Mouse (Mus musculus) spleen, postnatal 4 days (tissue): ENCODE measurements around the gene Ppp2r5d.

ENCODE experiments used
- DNase-seq, 2 experiments: peaks; one replicate each; pipeline ENCODE4 v3.0.0; 2022; ENCODE audit warnings: low spot score in 2 of 2

The Ppp2r5d gene

DNA sequence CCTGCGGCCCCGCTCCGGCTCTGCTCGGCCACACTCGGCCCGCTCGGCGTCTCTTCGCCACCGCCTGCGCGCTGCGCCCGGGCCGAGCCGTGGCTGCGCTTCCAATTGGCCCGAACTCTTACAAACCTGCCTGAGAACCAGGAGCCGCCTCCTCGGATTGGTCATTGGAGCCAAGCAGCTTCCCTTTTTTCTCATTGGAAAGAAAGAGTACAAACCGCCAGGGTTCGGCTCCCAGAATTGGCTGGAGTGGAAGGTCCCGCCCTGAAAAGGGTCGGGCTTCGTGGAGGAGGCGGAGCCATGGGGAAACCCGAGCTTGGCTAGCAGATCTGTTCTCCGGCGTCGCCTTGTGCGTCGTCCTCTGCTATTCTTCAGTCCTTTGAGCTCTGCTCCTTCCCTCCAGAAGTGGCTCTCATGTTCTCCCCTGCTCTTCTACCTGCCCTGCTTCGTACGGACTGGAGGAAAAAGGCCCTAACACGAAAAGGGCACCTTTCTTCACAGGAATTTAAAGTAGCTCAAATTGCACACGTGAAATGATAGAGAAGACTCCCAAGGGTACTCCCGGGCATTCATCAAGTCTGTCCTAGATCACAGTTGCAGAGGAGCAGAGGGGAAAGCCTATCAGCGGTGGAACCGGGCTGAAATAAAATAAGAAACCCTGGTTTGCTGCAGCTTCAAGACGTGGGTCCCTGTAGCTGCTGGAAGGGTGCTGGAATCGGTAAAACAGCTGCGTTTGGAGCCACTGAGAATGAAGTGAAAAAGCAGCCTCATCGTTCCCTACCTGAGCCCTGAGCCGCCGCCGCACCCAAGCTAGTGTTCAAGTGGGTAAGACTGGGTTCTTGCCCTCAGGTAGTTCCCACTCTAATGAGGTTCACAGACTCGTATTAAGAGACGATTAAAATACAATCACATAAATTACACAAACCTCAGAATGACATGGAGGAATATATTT, at the start of gene Ppp2r5d:
TSS of gene Ppp2r5d (minus strand) at position 225 of the 949 bp plus-strand sequence.
- DNase-seq = peak; percentile 95

DNA sequence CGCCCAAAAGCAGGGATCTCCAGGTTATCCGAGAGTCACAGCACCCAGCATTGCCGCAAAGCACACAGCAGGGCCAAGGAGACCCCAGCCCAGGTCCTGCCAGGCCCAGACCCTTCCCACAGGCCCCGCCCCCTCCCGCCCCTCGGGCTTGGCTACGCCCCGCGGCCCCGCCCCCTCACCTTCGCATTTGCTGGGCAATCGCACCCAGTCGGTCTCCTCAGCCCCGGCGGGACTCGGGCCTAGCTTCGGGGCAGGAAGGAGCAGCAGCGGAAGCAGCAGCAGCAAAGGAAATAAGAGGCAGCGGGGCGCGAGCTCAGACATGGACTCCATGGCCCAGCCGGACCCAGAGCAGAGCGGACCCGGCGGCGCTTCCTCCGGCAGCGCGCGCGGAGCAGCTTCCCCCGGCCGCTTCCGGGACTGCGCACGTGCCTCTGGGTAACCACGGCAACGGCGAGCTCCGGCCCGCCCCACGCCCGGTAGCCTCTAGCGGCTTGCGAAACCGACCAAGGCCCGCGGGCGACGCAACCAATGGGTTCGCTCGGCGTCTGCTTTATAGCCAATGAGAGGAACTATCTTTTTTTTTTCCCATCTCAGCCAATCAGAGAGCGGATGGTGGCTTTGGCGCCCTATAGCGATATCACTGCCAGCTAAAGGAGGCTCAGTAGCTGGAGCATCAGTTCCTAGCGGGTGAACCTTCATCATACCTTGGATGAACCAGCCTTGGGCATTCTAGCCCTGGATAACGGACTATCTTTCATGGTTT, 47.1 kb upstream of the Ppp2r5d start, which contains the start of gene Cnpy3:
TSS of gene Cnpy3 (minus strand) at position 421 of the 763 bp plus-strand sequence.
- DNase-seq = peak; percentile 97 to 98

- DNase-seq = peak in 1 of 2 experiments; percentile 67
These were observed 46.3 kb upstream of the Ppp2r5d start for GRCm38 (mm10) chr17:46751056-46751793.

DNA sequence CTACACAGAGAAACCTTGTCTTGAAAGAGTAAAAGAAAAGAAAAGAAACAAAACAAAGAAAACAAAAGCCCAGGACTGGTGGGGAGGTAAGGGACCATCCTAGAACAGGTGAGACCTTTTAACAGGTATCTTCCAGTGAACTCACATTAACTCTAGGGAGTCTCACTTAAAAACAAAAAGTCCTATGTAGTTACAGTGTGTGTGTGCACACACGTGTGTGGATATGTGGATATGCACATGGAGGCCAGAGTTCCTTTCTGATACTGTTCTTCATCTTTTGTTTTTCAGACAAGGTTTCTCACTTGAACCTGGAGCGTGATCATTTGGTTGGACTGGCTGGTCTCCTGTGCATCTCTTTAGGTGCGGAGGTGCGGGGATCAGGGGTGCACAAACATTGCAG, 45.7 kb upstream of the Ppp2r5d start:
- no peak for DNase-seq

GRCm38 (mm10) chr17:46749282-46749681, 44.4 kb upstream of the Ppp2r5d start:
- no peak for DNase-seq

- DNase-seq = no peak
These were observed 42.9 kb upstream of the Ppp2r5d start for GRCm38 (mm10) chr17:46747806-46748205.

DNA sequence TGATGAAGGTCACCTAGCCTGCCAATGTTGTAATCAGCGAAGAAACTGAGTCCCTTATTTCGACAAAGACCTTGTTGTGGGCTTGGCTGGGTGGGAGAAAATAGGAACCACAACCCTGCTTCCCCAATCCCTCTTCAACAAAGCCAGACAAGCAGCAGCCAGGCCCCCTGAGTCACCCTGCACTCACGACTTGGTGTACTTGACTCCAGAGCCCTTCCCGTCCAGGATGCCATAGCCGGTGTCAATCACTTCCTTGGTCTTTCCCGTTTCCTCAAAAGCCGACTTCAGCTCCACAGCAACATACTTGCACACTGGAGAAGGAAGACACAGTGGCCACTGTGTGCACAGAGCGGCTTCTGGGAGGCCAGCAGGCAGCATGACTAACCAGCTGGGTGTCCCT, 42.3 kb upstream of the Ppp2r5d start:
- no peak for DNase-seq

DNA sequence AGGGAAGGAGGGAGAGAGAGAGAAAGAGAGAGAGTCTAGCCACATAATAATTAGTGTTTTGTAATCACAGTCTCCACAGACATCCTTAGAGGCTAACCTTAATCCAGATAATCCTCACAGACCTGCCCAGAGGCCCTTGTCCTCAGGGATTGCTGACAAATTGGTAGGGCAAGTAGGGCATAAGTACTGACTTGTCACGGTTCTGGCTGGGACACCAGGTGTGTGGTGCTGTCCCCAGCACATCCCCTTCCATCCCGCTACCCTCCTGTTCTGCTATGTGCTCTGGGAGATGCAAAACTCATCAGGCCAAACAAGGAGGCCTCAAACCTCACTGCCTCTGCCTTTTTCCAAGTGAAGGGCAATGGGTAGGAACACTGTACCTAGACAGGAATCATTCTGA, 40.6 kb upstream of the Ppp2r5d start:
- DNase-seq = no peak

DNA sequence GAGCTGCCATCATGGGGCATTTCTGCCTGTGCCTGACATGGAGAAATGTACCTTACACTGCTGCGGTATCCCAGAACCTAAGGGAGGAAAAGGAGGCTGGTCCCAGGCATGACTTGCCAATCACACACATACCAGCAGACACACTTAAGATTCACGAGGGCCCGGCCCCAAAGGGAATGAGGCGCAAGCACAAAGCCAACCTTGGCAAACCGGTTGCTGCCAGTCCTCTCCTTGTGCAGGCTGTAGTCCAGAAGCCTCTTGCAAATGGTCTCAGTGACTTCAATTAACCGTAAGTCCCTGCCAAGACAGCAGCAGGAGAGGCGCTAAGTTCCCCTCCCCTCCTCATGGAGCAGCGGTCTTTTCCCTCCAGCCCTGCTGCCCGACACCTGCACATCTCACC, 38.1 kb upstream of the Ppp2r5d start:
- DNase-seq = no peak

GRCm38 (mm10) chr17:46741305-46741704, 36.4 kb upstream of the Ppp2r5d start:
- no peak for DNase-seq

- peak; percentile 39 to 82 for DNase-seq
These were observed 31.2 kb upstream of the Ppp2r5d start for GRCm38 (mm10) chr17:46736160-46736559.

GRCm38 (mm10) chr17:46735287-46735686, 30.4 kb upstream of the Ppp2r5d start:
- DNase-seq = no peak

DNA sequence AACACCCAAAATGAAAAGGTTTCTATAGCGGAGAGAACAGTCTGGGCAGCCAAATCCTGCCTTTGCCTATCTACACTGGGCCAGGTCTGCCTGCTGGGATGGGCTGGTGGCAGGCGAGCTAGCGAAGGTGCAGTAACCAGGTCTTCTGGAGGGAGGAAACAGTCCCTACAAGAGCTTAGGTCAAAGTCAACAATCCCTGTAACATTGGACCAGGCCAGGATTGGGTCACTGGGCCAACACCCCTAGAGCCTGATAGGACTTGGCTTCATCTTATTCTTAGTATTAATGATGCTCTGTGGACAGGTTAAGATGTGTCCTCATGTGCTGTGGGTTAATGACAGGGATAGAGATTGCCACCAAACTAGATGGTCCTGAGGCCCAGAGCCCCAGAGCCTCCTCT, 29.1 kb upstream of the Ppp2r5d start:
- DNase-seq = no peak

GRCm38 (mm10) chr17:46728904-46729318, 24.0 kb upstream of the Ppp2r5d start, which contains the start of gene Gnmt:
Gene Gnmt, minus strand, starts transcription at chr17:46729168.
- no peak for DNase-seq

DNA sequence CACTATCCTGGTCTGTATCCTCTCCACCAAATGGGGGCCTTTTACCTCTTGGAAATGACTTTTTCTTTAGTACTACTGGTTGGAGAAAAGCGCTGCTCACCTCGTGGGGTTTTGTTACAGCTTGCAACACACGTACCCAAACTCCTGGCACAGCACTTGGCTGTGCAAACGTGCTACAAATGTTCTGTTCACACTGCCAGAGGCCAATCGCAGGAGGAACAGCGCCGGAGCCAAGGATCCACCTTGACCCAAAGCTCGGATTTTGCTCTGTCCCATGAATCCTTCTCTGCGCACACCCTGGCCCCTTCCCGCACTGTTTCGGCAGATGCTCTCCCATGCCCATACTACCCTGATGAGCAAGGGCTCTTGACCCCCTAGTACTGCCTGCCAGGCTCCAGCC, 23.6 kb upstream of the Ppp2r5d start:
- DNase-seq = no peak

DNA sequence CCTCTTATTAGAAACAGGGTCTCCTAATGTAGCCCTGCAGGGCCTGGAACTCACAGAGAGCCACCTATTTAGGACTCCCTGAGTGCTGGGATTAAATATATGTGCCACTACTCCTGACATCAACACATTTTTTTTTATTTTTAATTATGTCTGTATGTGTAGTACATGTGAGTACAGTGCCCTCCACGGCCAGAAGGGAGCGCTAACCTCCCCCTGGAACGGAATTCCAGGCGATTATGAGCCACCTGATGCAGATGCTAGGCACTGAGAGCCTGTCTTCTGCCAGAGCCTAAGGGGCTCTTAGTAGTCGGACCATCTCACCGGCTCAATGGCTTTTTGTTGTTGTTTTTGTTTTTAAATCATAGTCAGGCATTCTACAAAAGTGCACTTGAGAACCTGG, 23.1 kb upstream of the Ppp2r5d start:
- no peak for DNase-seq

DNA sequence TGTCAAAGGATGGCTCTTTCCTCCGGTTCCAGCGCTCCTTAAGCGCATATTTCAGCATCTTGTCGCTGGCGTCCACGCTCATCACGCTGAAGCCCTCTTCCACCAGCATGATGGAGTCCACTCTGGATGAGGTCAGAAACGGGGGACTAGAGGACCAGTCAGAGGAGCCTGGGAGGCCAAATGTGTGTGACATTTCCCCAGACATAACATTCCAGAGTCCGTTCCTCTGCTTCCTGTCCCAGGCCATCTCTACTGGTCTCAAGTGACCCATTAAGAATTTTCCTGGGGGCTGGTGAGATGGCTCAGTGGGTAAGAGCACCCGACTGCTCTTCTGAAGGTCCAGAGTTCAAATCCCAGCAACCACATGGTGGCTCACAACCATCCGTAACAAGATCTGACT, 22.4 kb upstream of the Ppp2r5d start:
- no peak for DNase-seq

- no peak for DNase-seq
These were observed 21.1 kb upstream of the Ppp2r5d start for GRCm38 (mm10) chr17:46725731-46726645.

DNA sequence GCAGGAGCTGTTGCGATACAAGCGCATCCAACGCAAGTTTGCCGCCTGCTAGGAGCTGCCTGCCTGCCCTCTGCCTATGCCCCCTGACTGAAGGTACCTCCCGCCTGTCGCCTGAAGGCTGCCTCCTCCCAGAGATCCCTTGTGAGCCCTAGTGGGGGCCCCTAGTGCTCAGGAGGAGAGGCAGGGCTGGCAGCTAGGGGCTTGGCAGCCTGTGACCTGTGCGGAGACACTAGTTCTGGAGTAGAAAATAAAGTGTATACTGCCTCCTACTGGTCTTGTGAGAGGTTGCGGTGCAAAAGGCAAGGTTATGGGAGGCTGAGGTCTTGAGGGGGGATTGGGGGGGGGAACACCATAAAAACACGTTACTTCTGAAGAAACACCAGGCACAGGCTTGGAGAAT, 20.4 kb upstream of the Ppp2r5d start:
- DNase-seq = no peak

DNA sequence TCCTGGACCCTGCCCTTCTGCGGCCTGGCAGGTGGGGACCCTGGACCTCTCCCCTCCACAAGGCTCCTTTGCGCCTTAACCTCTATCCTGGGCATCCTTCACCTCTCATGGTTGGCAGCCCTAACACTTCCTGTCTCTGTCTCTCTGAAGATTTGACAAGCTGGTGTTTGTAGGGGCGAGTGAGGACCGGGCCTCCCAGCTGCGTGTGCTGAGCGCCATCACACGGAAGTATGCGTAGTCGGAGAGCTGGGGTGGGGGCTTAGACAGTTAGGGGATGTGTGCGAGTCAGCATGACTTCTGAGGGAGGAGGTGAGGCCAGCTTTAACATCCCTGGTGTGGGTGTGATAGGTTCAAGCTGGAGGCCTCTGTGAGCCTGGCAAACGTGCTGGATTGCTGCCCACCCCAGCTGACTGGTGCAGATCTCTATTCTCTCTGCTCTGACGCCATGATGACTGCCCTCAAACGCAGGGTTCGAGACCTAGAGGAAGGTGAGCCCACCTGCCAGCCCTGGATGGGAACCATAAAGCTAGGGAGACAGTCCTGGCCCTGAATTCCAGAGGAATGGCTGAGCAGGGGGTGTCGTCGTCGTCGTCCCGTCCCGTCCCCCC, 19.7 kb upstream of the Ppp2r5d start:
- DNase-seq = no peak
